Mouse (Mus musculus) intestine, embryonic 15.5 days (tissue): Measurements from ENCODE around the gene Mgat4a. TPM values are rescaled to one million over a fixed set of nuclear protein-coding genes. Genes with fewer than 3 reads are reported as not detected.
A peak's percentile ranks its signal among the peaks of the same experiment; 100 is the strongest.

ENCODE experiments used
- ATAC-seq: fragments of 200-750 bp; cut with Nextera tagmentation; 2 replicates; pipeline ENCODE4 v1.8.0; 2017; ENCODE audit warnings: moderate TSS enrichment, moderate library complexity
- H3K27ac ChIP-seq: fragments of 300-500 bp; sonication (generic); 2 replicates; pipeline ENCODE4 v1.5.1; 2015; ENCODE audit warnings: mild to moderate bottlenecking, inconsistent platforms
- H3K27me3 ChIP-seq: fragments of 300-500 bp; sonication (generic); replicated peaks from 2 replicates; pipeline ENCODE4 v1.6.1; 2015; ENCODE audit warnings: inconsistent platforms
- H3K36me3 ChIP-seq: fragments of 300-500 bp; sonication (generic); 2 replicates; pipeline ENCODE4 v1.6.1; 2015; ENCODE audit warnings: inconsistent platforms
- H3K4me1 ChIP-seq: fragments of 300-500 bp; sonication (generic); replicated peaks from 2 replicates; pipeline ENCODE4 v1.6.1; 2015; ENCODE audit warnings: inconsistent platforms
- H3K4me2 ChIP-seq: fragments of 300-500 bp; sonication (generic); replicated peaks from 2 replicates; pipeline ENCODE4 v1.6.1; 2015; ENCODE audit warnings: mild to moderate bottlenecking, inconsistent platforms
- H3K4me3 ChIP-seq: fragments of 300-500 bp; sonication (generic); replicated peaks from 2 replicates; pipeline ENCODE4 v1.5.1; 2015; ENCODE audit warnings: inconsistent platforms
- H3K9ac ChIP-seq: fragments of 300-500 bp; sonication (generic); 2 replicates; pipeline ENCODE4 v1.6.1; 2015; ENCODE audit warnings: inconsistent platforms
- H3K9me3 ChIP-seq: fragments of 300-500 bp; sonication (generic); 2 replicates; pipeline ENCODE4 v1.6.1; 2016; ENCODE audit warnings: inconsistent platforms
- WGBS: fragments of 180-500 bp; shearing (Covaris S2); methylation state at CpG from one replicate; pipeline ENCODE4 v1.1.7; 2015; 5-methylcytosine and 5-hydroxymethylcytosine counted together
- polyA plus RNA-seq: library from polyadenylated mRNA; unstranded; fragments of >200 nt; fragmentation: Nextera tagmentation; extraction: Ambion mirVana; gene quantifications from 2 replicates; pipeline ENCODE4 v1.2.1, GENCODE M21; 2015

Gene Mgat4a
- polyA plus RNA-seq, result 44.5 and 46.3 TPM in 2 replicates

GRCm38 (mm10) chr1:37540810-37541658 is at the start of gene Mgat4a:
TSS of gene Mgat4a (minus strand) at chr1:37541016.
- Histone ChIP-seq H3K9me3 (no peaks in the 10 kb centered on the region), H3K27me3 (peaks cover 3% of the 10 kb centered on the region; the same call in 1 of the 2 replicates), H3K9ac (peak within 1 kb of the TSS; percentile 72), H3K27ac (peak within 1 kb of the TSS; percentile 56), H3K4me3 (peak within 1 kb of the TSS; percentile 88), H3K4me1 (0 out of 2 replicates have a peak, but pooled peaks cover 4% of the 10 kb centered on the region), H3K36me3 (no peaks in the 10 kb centered on the region), H3K4me2 (peak within 1 kb of the TSS; percentile 88)
- WGBS, result 2% methylated on average over 67 of the region's 72 CpGs
- peak; percentile 99 for ATAC-seq

GRCm38 (mm10) chr1:37585809-37586480 is 45.1 kb upstream of the Mgat4a start:
- Histone ChIP-seq H3K9ac (no peak overlapping the region), H3K4me3 (no peak overlapping the region), H3K27ac (peak overlapping the region; percentile 32; the same call in 1 of the 2 replicates), H3K4me1 (peaks cover 11% of the 10 kb centered on the region), H3K27me3 (no peaks in the 10 kb centered on the region), H3K36me3 (no peaks in the 10 kb centered on the region), H3K9me3 (no peaks in the 10 kb centered on the region), H3K4me2 (no peak overlapping the region)
- WGBS, result 71% methylated on average over 13 of the region's 13 CpGs
- no peak for ATAC-seq

- Histone ChIP-seq H3K27me3 (no peaks in the 10 kb centered on the region), H3K4me2 (peak overlapping the region; percentile 35), H3K4me3 (no peak overlapping the region), H3K27ac (peak overlapping the region; percentile 66), H3K9me3 (no peaks in the 10 kb centered on the region), H3K9ac (no peak overlapping the region), H3K36me3 (no peaks in the 10 kb centered on the region), H3K4me1 (peaks cover 11% of the 10 kb centered on the region)
- peak; percentile 89 for ATAC-seq
- 21% methylated on average over 9 of the region's 9 CpGs for WGBS
These were observed 43.1 kb upstream of the Mgat4a start for GRCm38 (mm10) chr1:37583795-37584464.

- no peak overlapping the region for H3K4me3 ChIP-seq
- no peak overlapping the region for H3K4me2 ChIP-seq
- ATAC-seq, result 0 out of 2 replicates have a peak, but pooled peaks have one; percentile 5
- no peaks in the 10 kb centered on the region for H3K36me3 ChIP-seq
- peaks cover 11% of the 10 kb centered on the region for H3K4me1 ChIP-seq
- no peaks in the 10 kb centered on the region for H3K9me3 ChIP-seq
- no peak overlapping the region for H3K9ac ChIP-seq
- no peak overlapping the region for H3K27ac ChIP-seq
- WGBS, result 78% methylated on average over 8 of the region's 8 CpGs
- no peaks in the 10 kb centered on the region for H3K27me3 ChIP-seq
These were observed 42.4 kb upstream of the Mgat4a start for GRCm38 (mm10) chr1:37583167-37583566.

GRCm38 (mm10) chr1:37579686-37580085 is 38.9 kb upstream of the Mgat4a start:
- peaks cover 8% of the 10 kb centered on the region for H3K4me1 ChIP-seq
- H3K36me3 ChIP-seq, result no peaks in the 10 kb centered on the region
- no peak overlapping the region for H3K4me2 ChIP-seq
- H3K9ac ChIP-seq, result no peak overlapping the region
- 94% methylated on average over 13 of the region's 13 CpGs for WGBS
- no peak for ATAC-seq
- no peaks in the 10 kb centered on the region for H3K27me3 ChIP-seq
- H3K4me3 ChIP-seq, result no peak overlapping the region
- H3K9me3 ChIP-seq, result no peaks in the 10 kb centered on the region
- H3K27ac ChIP-seq, result no peak overlapping the region

GRCm38 (mm10) chr1:37572528-37573272 is 31.9 kb upstream of the Mgat4a start:
- Histone ChIP-seq H3K4me2 (no peak overlapping the region), H3K27ac (no peak overlapping the region), H3K9me3 (no peaks in the 10 kb centered on the region), H3K36me3 (no peaks in the 10 kb centered on the region), H3K27me3 (no peaks in the 10 kb centered on the region), H3K4me1 (0 out of 2 replicates have a peak, but pooled peaks cover 5% of the 10 kb centered on the region), H3K4me3 (no peak overlapping the region), H3K9ac (no peak overlapping the region)
- ATAC-seq, result no peak
- 54% methylated on average over 10 of the region's 10 CpGs for WGBS

GRCm38 (mm10) chr1:37568379-37568778 is 27.6 kb upstream of the Mgat4a start:
- H3K4me1 ChIP-seq, result 0 out of 2 replicates have a peak, but pooled peaks cover 8% of the 10 kb centered on the region
- H3K36me3 ChIP-seq, result no peaks in the 10 kb centered on the region
- 55% methylated on average over 1 of the region's 1 CpGs for WGBS
- no peak overlapping the region for H3K4me2 ChIP-seq
- H3K27me3 ChIP-seq, result no peaks in the 10 kb centered on the region
- H3K27ac ChIP-seq, result peak overlapping the region; percentile 44; the same call in 1 of the 2 replicates
- no peak overlapping the region for H3K9ac ChIP-seq
- H3K4me3 ChIP-seq, result no peak overlapping the region
- ATAC-seq, result peak; percentile 92
- H3K9me3 ChIP-seq, result no peaks in the 10 kb centered on the region

GRCm38 (mm10) chr1:37566754-37567153 is 25.9 kb upstream of the Mgat4a start:
- ATAC-seq, result peak; percentile 68
- H3K4me1 ChIP-seq, result 0 out of 2 replicates have a peak, but pooled peaks cover 3% of the 10 kb centered on the region
- H3K9ac ChIP-seq, result no peak overlapping the region
- H3K27ac ChIP-seq, result peak overlapping the region; percentile 54
- H3K4me3 ChIP-seq, result no peak overlapping the region
- no peak overlapping the region for H3K4me2 ChIP-seq
- no peaks in the 10 kb centered on the region for H3K36me3 ChIP-seq
- H3K9me3 ChIP-seq, result no peaks in the 10 kb centered on the region
- WGBS, result 60% methylated on average over 4 of the region's 4 CpGs
- H3K27me3 ChIP-seq, result no peaks in the 10 kb centered on the region

GRCm38 (mm10) chr1:37566344-37566743 is 25.5 kb upstream of the Mgat4a start:
- peak overlapping the region; percentile 54 for H3K27ac ChIP-seq
- ATAC-seq, result peak; percentile 63
- no peaks in the 10 kb centered on the region for H3K9me3 ChIP-seq

GRCm38 (mm10) chr1:37565396-37565795 is 24.6 kb upstream of the Mgat4a start:
- H3K4me3 ChIP-seq, result no peak overlapping the region
- no peak overlapping the region for H3K9ac ChIP-seq
- H3K4me2 ChIP-seq, result no peak overlapping the region
- no peaks in the 10 kb centered on the region for H3K9me3 ChIP-seq
- H3K4me1 ChIP-seq, result 0 out of 2 replicates have a peak, but pooled peaks cover 3% of the 10 kb centered on the region
- no peaks in the 10 kb centered on the region for H3K27me3 ChIP-seq
- ATAC-seq, result no peak
- H3K36me3 ChIP-seq, result no peaks in the 10 kb centered on the region
- H3K27ac ChIP-seq, result no peak overlapping the region
- WGBS, result 45% methylated on average over 6 of the region's 6 CpGs

More at GRCm38 (mm10) chr1:37566344-37566743, 25.5 kb upstream of the Mgat4a start:
- no peaks in the 10 kb centered on the region for H3K36me3 ChIP-seq
- no peaks in the 10 kb centered on the region for H3K27me3 ChIP-seq
- 0 out of 2 replicates have a peak, but pooled peaks cover 3% of the 10 kb centered on the region for H3K4me1 ChIP-seq
- no peak overlapping the region for H3K4me3 ChIP-seq
- H3K9ac ChIP-seq, result no peak overlapping the region
- 61% methylated on average over 2 of the region's 2 CpGs for WGBS
- H3K4me2 ChIP-seq, result no peak overlapping the region

GRCm38 (mm10) chr1:37561955-37562354 is 21.1 kb upstream of the Mgat4a start:
- Histone ChIP-seq H3K27ac (no peak overlapping the region), H3K4me3 (no peak overlapping the region), H3K36me3 (no peaks in the 10 kb centered on the region), H3K27me3 (no peaks in the 10 kb centered on the region), H3K4me1 (0 out of 2 replicates have a peak, but pooled peaks cover 3% of the 10 kb centered on the region), H3K9me3 (no peaks in the 10 kb centered on the region), H3K9ac (no peak overlapping the region), H3K4me2 (no peak overlapping the region)
- 84% methylated on average over 3 of the region's 3 CpGs for WGBS
- no peak for ATAC-seq
